Mouse (Mus musculus) R1 (cell line): Measurements from ENCODE around the gene Zdhhc14.
A peak's percentile ranks its signal among the peaks of the same experiment; 100 is the strongest.

ENCODE experiments used
- DNase-seq: peaks from one replicate; pipeline ENCODE4 v3.0.0-alpha.2; 2018; ENCODE audit warnings: low read depth, low spot score

Zdhhc14 gene

GRCm38 (mm10) chr17:5554573-5554972 is 62.2 kb downstream of the Zdhhc14 start:
- DNase-seq: no peak

- no peak for DNase-seq
These were observed 64.2 kb downstream of the Zdhhc14 start for GRCm38 (mm10) chr17:5556568-5556967.

- no peak for DNase-seq
These were observed 67.9 kb downstream of the Zdhhc14 start for GRCm38 (mm10) chr17:5560212-5560611.

- DNase-seq: peak; percentile 30
These were observed 70.8 kb downstream of the Zdhhc14 start for GRCm38 (mm10) chr17:5563108-5563507.

DNA sequence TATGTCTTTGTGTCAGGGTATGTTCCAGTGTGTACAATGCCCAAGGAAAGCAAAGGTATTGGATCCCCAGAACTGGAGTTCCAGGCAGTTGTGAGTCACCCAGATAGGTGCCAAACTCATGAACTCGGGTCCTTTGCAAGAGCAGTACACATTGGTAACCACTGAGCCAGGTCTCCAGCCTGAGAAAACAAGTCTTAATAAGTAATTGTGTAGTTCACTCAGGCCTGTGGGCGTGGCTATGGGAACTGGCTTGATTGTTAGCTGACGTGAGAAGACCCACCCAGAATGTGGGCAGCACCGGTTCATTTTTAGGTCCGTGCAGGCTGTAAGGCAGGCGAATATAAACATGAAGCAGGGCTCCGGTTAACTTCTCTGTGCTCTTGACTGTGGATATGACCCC is 73.6 kb downstream of the Zdhhc14 start:
- DNase-seq: peak; percentile 31

DNA sequence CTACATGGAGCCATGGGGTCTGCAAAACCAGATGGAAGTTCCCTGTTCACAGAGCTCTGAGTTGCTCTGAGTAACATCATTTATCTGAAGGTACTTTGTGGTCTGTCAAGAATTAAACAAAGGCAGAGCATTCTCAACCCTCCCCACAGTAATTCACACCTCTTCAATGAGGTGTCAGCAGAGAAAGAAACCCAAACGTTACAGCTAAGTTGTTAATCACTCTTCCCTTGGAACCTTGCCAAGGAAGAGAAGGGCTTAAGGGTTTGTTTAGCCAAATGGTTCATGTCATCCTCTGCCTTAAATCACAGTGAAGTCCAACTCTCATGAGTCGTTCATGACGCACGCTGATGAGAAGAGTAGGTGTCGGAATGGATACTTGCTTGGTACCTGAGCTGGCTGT is 75.6 kb downstream of the Zdhhc14 start:
- DNase-seq: no peak

DNA sequence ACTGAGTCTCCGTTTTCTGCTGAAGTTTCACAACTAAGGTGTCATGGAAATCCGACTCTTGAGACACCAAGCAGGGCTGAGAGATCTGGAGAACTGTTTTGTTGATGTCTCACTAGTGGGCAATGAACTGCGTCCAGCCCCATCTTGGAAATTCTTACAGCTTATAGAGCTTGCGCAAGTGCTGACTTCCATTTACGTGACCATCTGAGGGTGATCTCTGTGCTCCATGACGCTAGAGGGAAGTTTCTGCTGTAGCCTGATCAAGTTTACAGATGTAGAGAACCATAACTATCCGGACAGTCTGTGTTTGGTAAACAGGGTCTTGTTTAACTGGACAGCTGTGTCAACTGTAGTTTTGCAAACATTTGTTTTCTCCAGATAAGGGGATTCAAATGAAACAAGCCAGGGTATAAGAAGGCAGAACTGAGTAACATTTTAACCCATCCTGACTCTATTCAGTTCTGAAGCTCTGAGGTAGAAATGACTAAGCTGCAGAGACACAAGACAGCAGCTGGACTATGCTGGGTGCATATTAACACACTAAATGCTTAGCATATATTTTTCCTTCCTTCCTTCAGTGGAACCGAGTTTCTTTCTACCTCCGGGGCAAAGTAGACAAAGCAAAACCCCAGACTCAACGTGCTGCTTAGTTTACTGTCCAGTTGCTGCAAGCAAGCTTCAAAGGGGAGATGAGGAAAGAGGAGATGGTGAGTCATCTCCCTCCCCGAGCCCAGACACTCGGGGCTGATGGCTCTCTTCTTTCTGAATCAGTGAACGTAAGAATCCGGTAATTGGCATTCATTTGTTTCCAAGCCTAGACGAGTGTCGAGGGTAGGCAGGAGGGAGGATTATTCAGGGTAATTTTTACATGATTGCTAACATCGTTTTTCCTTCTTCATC is 77.0 kb downstream of the Zdhhc14 start:
- DNase-seq: no peak

DNA sequence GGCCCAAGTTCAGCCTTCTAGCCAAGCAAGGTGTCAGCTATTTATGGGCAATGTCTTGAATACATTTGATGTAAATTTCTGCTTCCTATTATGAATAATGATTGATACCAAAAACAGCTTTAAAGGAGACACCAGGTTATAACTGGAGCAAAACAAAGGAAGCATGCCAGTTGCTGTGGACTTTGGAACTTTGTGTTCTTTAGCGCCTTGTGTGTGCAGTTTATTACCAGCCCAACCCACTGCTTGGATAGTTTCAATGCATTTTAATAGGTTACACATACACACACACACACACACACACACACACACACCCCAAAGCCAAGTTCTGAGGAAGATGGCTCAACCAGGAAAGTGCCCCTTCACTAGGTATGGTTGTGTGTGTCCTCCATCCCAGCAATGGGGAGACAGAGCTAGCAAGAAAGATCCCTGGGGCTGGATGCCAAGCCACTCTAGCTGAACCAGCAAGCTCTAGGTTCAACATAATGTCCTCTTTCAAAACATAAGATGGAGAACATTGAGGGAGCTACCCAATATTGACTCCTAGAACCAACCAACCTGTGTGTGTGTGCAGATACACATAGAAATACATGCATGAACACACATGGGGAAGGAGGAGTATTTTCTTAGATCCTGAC is 79.9 kb downstream of the Zdhhc14 start:
- no peak for DNase-seq

DNA sequence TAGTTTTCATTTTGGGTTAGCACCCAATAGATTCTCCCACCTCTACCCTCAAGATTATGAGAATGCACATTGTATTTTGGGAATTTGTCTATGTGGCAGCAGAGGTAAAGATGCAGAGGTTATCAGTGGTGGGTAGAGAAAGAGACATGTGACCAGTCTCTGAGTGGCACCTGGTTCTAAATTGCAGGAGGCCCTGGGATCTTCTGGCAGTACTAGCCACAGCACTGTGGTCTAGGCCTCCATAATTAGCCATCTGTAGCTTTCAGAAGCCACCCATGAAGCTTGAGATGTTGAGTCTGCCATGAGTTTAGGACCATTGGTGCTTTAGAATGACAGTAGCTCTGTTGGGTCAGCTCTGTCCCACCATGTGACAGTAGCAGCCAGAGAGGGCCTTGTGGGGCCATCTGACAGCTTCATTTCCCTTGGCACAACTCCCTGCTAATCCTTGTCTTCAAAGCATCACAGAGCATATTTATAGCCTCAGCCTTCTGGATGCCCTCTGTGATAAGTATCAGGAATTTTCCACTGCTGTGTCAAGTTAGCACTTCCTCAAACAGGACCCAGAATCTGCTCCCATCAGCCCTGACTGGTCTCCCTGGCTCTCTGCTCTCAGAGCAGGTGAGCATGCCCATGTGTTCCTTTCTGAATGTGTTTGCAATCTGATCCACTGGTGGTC is 80.5 kb downstream of the Zdhhc14 start:
- DNase-seq: no peak

GRCm38 (mm10) chr17:5574672-5575071 is 82.3 kb downstream of the Zdhhc14 start:
- no peak for DNase-seq

DNA sequence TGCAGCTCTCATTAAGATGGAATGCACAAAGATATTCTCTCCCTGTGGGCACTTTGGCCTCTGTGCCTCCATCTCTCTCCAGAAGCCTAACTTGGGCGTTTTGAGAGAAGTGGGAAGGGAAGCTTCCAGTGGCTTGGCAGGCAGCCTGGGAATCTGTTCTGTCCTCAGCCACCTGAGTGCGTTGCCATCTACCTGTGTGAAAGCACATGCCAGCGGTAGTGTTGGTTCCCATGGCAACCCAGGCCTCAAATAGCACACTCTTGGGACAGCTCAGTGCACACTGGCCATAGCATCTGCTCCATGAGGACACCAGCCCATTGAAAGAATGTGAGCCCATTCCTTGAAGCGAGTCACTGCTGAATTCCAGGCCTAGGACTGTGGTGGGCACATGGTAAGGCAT is 83.2 kb downstream of the Zdhhc14 start:
- no peak for DNase-seq

GRCm38 (mm10) chr17:5582232-5582631 is 89.9 kb downstream of the Zdhhc14 start:
- DNase-seq: no peak

DNA sequence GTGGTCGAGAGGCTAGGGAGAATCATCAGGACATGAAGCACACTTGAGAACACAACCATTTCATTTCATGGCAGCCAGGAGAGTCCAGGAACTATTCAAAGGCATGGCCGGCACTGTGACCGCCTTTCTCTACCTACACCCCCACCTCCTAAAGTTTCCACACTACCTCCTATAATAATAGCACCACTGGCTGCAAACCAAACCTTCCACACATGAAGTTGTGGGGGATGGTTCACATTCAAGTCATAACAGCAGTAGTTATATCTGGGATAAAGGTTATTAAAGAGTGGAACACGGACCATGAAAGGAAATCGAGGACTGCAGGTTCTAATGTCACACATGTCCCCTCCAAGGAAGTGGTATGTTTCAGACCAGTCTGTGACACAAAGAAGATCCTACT is 90.6 kb downstream of the Zdhhc14 start:
- DNase-seq: no peak

DNA sequence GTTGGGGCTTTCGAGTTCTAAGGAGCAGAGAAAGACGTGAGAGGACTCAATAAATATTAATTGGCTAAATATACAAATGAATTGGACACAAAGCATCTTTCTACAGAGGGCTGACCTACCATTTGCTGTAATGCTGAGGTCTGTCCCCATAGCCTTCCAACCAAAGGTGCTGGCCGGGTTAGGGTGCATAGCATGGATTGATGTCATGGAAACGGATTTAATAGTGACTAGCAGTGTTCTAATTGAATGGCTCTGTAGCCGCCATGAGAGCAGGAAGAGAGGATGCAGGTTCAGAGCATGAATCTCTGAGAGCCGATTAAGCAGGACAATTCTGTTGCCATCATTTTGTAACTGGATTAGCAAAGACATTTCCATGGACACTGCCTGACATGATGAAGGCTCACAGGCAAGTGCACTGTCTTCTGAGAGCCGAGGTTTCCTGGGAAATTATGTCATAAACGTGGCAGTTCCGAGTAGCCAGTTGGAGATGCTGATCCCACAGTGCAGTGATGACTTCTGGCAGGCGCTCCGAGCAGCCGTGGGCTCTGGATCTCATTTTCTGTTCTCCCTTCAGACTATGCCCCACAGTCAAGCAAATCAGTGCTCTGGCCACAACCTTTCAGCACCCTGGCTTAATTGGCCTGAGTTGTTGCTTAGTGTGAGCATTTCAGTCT is 91.3 kb downstream of the Zdhhc14 start:
- DNase-seq: no peak

DNA sequence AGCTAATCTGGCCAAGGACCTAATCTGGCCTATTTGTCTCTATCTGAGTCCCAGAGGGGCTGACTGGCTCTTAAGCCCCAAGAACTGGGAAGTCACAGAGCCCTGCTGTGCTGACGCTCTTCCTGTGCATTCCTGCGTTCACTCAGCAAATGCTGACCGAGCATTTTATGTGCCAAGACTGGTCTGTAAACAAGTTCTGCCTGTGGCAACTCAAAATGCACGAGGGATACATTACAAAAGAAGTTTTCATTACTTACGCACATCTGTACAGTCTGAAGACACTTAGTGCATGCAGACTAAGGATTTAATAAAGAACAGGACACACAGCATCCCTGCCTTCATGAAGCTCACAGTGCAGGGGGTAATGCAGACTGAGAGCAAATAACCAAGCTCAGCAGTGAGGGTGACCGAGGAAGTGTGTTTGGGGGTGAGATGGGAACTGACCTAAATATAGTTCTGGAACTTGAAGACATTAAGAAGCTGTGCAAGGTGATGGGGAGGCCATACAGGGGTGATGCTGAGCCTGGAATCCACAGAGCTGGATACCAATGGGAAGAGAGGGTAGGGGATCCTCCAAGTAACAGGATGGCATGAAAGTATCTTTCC is 99.3 kb downstream of the Zdhhc14 start:
- DNase-seq: no peak

DNA sequence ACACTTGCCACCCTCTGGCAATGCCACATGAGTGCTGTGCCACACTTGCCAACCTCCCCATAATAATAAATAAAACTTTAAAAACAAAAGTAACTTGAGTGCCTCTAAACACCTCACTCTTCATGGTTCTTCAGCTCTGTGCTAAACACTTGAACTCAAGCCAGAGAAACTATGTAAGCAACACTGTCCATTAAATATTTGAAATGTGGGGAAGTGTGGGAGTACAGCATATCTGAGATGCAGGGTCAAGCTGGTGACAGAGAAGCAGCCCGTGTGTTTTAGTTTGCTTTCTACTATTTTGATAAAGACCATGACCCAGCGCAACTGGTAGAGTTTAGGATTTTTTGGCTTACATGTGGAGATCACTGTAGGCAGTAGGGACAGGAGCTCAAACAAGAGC is 100.7 kb downstream of the Zdhhc14 start:
- DNase-seq: no peak

- DNase-seq: no peak
These were observed 102.7 kb downstream of the Zdhhc14 start for GRCm38 (mm10) chr17:5595068-5595467.

GRCm38 (mm10) chr17:5596490-5596889 is 104.1 kb downstream of the Zdhhc14 start:
- no peak for DNase-seq

DNA sequence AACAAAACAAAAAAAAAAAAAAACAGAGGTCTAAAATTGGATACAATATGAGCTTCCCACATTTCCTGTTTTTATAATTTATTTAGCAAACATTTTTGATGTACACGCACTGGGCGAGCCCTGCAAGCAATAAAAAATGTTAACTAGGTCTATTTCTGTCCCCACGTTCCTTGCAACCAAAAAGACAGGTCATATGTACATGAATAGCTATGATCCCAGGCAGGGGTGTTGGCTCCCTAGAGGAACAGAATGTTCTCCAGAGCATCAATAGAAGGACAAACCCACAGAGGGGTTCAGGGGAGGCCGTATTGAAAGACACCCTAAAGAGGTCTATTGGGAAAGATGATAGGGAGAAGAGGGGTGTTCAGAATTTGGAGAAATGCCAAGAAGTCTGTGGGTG is 106.6 kb downstream of the Zdhhc14 start:
- no peak for DNase-seq

GRCm38 (mm10) chr17:5600505-5601027 is 108.2 kb downstream of the Zdhhc14 start:
- no peak for DNase-seq

DNA sequence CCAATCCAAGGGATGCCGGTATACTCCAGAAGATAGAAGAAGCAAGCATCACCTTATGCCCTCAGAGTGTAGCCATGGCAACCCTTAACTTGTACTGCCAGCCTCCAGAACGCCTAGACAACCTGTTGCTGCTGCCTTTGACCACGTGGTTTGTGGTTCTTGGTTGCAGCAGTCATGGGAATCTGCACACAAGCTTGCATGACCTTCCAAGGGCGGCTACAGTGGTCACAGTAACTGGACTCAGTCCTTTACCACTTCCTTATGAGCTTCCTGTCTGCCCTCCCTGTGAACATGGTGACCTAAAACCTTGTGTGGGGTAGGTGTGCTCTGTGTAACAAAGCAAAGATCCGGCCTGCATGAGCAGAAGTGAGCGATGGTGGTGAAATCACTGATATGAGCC is 109.6 kb downstream of the Zdhhc14 start:
- DNase-seq: no peak
